ENCODE assay signal across 20 mouse cellular contexts in genomic region chr6:140432363-140432762, GRCm38 (mm10). TPM values are rescaled to one million over a fixed set of nuclear protein-coding genes. Genes with fewer than 3 reads are reported as not detected.
DNase-seq lines count a peak whose midpoint lies in the region; TF ChIP-seq lines count a peak whose summit lies in the region.
"Had no signal": no experiment of that assay in that cellular context is flagged by ENCODE, and none has a peak within 500 bp of the region (broad histone marks: within the 10 kb centered on the region; RNA-seq: fewer than 3 reads in every experiment).

No protein-coding gene starts in this region.

- H3K4me1 ChIP-seq in testis, adult 2 months (ENCODE audit: control insufficient read depth, insufficient read depth, low read length) = peaks cover 2% of the 10 kb centered on the region
- H3K4me1 ChIP-seq in cerebellum, adult 2 months (ENCODE audit: control insufficient read depth, insufficient read depth, low read length) = no peaks in the 10 kb centered on the region
- H3K4me1 ChIP-seq: embryonic facial prominence, embryonic 10.5 days; embryonic facial prominence, embryonic 12.5 days had no signal

- no peaks in the 10 kb centered on the region for H3K36me3 ChIP-seq in testis, adult 2 months (ENCODE audit: control insufficient read depth, insufficient read depth, low read length)

- peak; percentile 66 for DNase-seq in heart, adult 11 months
- DNase-seq in heart, adult 18-20 months = no peak
- DNase-seq in testis, postnatal 14 days (ENCODE audit: low spot score) = no peak
- DNase-seq in cerebellum, adult 2 months = no peak
- DNase-seq: adrenal gland, adult 2 months; adrenal gland, postnatal 10 days; adrenal gland, postnatal 25 days; B cell, adult 2 months; cerebellum, adult 11 months; cerebellum, adult 18-20 months; cerebellum, adult 9-10 months; cerebellum, postnatal 10 days; cerebellum, postnatal 25 days; forebrain, postnatal 0 days had no signal

- 98% methylated on average over 9 of the region's 9 CpGs for WGBS in cerebellum, adult 2 months

- TF ChIP-seq CTCF in testis, adult 2 months (IDR thresholded peaks at IDR 0.05; ENCODE audit: control insufficient read depth, insufficient read depth, insufficient replicate concordance, low read depth, low read length) = no peak
- TF ChIP-seq CTCF in cerebellum, adult 2 months (IDR thresholded peaks at IDR 0.05; ENCODE audit: borderline replicate concordance, insufficient read depth, low read depth, low read length) = no peak

- peak overlapping the region; percentile 82 for H3K4me3 ChIP-seq in testis, adult 2 months (ENCODE audit: control insufficient read depth, low read depth, low read length)
- no peak overlapping the region for H3K4me3 ChIP-seq in cerebellum, adult 2 months (replicated peaks; ENCODE audit: insufficient read depth, low read depth, low read length)
- H3K4me3 ChIP-seq: embryonic facial prominence, embryonic 10.5 days; embryonic facial prominence, embryonic 12.5 days; forebrain, embryonic 13.5 days; forebrain, embryonic 15.5 days had no signal

- H3K27me3 ChIP-seq in testis, adult 2 months (ENCODE audit: control insufficient read depth, insufficient read depth, low read length) = no peaks in the 10 kb centered on the region
- no peaks in the 10 kb centered on the region for H3K27me3 ChIP-seq in cerebellum, adult 2 months (ENCODE audit: control insufficient read depth, insufficient read depth, low read length)
- H3K27me3 ChIP-seq: CH12.LX; embryonic facial prominence, embryonic 12.5 days; forebrain, embryonic 13.5 days; forebrain, embryonic 15.5 days had no signal

- peak overlapping the region; percentile 79 for H3K27ac ChIP-seq in testis, adult 2 months (ENCODE audit: control insufficient read depth, insufficient read depth, low read depth, low read length)
- H3K27ac ChIP-seq in cerebellum, adult 2 months (ENCODE audit: insufficient read depth, low read length) = no peak overlapping the region
- H3K27ac ChIP-seq: embryonic facial prominence, embryonic 10.5 days; embryonic facial prominence, embryonic 12.5 days; forebrain, embryonic 13.5 days; forebrain, embryonic 15.5 days had no signal

- TF ChIP-seq POLR2A in testis, adult 2 months (IDR thresholded peaks at IDR 0.05; ENCODE audit: control insufficient read depth, low read depth, low read length) = no peak
- TF ChIP-seq POLR2A in cerebellum, adult 2 months (IDR thresholded peaks at IDR 0.05; ENCODE audit: borderline replicate concordance, insufficient read depth, low read length) = no peak

RNA-seq across cellular contexts. Expression of gene Plekha5, which starts 8.5 kb away (rescaled TPM):
- 10 to 100 TPM; 21.5 to 28.3 TPM for total RNA-seq in heart, adult 18-20 months (2021)
- 54.8 and 56.6 TPM in 2 replicates for polyA plus RNA-seq in testis, adult 2 months (2012; rRNA removed)
- polyA plus RNA-seq in cerebellum, adult 2 months (2012; rRNA removed) = 118 and 121 TPM in 2 replicates
